Mouse (Mus musculus): ENCODE data around the gene Pik3ip1. TPM values are rescaled to one million over a fixed set of nuclear protein-coding genes. Genes with fewer than 3 reads are reported as not detected.
A peak's percentile ranks its signal among the peaks of the same experiment; 100 is the strongest.

Pik3ip1 gene
- total RNA-seq, 2 experiments from 2014 or later: 41.6 to 46.5 TPM

DNA sequence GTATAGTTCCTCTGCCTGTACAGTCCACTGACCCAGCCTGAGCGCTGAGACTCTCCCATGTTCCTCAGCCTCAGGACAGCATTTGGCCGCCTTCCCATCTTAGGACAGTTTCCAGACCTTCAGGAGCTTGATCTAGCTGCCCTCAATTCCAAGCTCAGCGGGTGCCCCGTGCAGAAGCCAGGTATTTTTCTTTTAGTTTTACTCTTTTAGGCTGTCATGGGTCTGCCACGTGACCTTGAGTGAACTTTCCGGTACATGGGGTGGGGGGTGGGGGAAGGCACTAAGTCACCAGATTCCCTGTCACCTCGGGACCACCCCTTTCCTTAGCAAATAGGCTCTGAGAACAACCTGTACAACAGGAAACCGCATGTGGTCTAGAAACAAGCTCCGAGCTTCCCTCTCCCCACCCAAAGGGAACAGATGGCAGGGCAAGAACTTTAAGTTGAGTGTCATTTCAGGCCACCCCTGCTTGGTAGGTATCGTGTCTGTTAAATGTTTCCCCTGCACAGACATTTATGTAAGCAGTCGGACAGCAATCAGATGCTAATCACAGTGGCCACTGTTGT is 5.5 kb downstream of the Pik3ip1 start:
- no peak for DNase-seq (ENCODE audit: low spot score in 2 of 2)

DNA sequence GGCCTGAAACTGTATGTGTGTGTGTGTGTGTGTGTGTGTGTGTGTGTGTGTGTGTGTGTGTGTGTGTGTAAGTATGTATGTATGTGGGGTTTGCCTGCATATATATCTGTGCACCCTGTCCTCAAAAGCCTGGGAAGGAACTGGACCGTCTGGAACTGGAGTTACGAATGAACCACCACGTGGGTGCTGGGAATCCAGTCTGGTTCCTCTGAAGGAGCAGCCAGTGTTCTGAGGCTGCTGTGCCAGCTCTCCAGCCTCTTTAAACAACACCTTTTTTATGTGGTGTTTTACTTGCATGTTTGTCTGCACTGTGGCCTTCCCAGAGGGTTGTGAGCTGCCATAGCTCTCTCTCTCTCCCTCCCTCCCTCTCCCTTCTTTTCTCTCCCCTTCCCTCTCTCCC is 6.4 kb downstream of the Pik3ip1 start:
- DNase-seq (ENCODE audit: low spot score in 2 of 2): no peak

- DNase-seq (ENCODE audit: low spot score in 2 of 2): peak; percentile 68 to 76
Observed at GRCm38 (mm10) chr11:3337173-3337955, 7.2 kb downstream of the Pik3ip1 start.

DNA sequence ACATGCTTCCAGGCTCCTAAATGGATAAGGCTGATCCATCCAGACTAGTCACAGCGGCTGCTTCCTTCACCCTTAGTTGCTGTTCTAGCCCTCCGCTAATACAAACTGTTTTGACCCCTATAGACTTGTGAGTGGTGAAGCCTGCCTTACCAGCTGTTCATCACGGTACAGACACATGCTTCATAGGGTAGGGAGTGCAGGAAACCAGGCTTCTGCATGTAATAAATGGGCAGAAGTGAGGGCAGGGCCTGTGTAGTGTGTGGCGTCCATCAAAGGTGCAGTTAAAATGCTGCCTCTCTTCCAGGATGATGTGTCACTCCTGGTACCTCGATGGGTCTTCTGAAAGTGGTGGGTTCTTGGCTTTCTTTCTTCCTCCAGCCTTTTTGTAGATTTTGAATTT is 7.8 kb downstream of the Pik3ip1 start:
- no peak for DNase-seq (ENCODE audit: low spot score in 2 of 2)

- DNase-seq (ENCODE audit: low spot score in 2 of 2): no peak
Observed at GRCm38 (mm10) chr11:3341476-3341875, 11.3 kb downstream of the Pik3ip1 start.

DNA sequence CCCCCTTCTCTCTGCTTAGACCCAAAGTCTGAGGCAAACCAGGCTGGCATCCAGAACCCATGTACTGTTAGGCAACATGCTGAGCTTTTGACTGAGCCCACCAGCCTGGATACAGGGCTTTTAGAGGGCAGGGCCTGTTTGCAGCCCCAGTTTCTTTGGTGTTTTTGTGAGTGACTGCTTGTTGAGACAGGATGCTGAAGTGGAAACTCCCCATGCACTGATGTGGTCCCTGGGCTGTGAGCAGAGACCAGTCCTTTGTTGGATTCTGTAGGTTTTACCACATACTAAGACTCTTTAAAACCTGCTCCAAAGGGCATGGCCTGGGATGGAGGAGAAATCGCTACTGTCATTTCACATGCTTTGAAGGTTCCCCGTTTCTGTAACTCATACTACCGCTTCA is 14.7 kb downstream of the Pik3ip1 start:
- DNase-seq (ENCODE audit: low spot score in 2 of 2): no peak

DNA sequence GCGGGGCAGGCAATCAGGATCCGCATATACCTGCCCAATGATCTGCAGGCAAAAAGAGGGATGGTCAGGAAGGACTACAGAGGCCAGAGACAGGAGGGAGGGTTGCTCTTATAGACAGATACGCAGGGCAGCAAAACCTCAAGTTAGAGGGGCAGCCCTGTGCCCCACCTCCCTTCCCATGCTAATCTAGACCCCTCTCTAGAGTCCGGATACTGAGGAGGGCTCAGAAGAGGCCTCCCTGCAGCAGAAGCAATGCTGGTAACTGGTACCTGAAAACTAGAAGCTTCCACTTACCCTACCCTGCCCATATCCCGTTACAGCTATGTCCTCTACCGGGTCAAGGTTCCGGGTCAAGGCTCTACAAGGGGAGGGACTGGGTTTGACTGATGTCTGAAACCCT is 16.1 kb downstream of the Pik3ip1 start:
- no peak for DNase-seq (ENCODE audit: low spot score in 2 of 2)

- DNase-seq (ENCODE audit: low spot score in 2 of 2): peak; percentile 58 to 89
Observed at GRCm38 (mm10) chr11:3347091-3347834, 17.1 kb downstream of the Pik3ip1 start.

- no peak for DNase-seq (ENCODE audit: low spot score in 2 of 2)
Observed at GRCm38 (mm10) chr11:3347835-3348195, 17.6 kb downstream of the Pik3ip1 start.

DNA sequence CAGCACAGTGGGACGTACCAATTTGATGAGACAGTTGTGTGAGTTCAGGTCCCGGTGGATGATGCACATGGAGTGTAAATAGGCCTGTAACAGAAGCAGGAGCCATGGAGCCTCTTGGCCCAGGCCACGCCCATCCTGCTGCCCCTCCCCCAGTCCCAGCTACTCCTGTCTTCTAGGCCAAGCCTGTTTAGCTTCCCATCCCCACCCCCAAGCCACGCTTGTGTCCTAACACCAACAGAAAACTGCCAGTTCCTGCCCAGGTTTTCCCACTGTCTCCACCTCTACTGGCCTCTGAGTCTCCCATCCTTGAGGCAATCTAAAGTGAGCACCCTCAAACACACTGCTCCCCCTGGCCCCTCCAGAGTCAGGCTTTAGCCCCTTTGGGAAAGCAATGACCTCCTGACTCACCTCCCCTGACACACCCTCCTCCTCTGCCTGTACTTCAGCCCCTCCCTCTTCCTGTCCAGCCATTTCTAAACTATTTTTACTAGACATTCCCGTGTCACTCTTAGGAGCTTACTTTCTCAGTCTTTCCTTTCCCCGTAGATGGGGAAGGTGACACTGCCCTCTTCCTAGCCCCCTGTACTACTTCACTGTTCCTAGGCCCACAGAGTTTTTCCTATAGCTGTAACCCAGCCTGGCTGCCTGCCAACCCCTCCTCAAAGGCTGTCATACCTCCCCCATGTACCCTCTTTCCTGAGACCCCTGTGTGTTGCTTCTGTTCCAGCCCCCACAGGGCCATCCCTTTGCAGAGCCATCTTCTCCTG is 18.6 kb downstream of the Pik3ip1 start:
- DNase-seq (ENCODE audit: low spot score in 2 of 2): no peak

DNA sequence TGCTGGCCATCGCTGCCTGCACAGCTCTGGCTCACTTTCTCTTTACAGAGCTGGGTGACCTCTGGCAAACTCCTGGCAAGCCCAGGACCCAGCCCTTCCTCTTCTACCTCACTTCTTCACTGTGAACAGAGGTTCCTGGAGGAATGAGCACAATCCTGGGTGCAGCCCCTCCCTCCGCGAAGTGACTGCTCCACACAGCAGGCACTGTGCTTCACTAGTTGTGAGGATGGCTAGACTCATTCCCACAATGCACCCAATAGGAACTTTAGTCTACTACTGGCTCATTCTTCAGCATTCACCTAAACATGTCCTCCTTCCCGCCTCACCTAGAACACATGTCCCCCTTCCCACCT is 19.1 kb downstream of the Pik3ip1 start:
- DNase-seq (ENCODE audit: low spot score in 2 of 2): no peak

- no peak for DNase-seq (ENCODE audit: low spot score in 2 of 2)
Observed at GRCm38 (mm10) chr11:3352131-3352530, 21.9 kb downstream of the Pik3ip1 start.

GRCm38 (mm10) chr11:3352990-3353585 is 22.9 kb downstream of the Pik3ip1 start:
- no peak for DNase-seq (ENCODE audit: low spot score in 2 of 2)

DNA sequence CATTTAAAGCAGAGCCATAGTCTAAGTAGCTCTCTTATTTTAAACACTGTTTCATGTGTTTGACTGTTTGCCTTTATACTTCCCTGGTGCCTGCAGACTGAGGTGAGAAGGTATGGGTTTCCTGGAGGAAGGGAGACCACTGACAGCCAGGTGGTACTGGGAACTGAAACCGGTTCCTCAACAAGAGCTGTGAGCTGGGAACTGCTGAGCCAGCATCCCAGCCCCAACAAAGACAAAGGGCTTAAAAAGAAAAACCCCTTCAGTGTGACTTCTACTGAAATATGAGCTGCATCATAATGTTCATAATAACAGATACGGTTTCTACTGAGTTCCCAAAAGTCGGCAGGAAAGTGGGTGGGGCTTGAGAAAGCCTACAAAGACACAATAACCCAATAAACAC is 32.7 kb downstream of the Pik3ip1 start:
- no peak for DNase-seq (ENCODE audit: low spot score in 2 of 2)

- DNase-seq (ENCODE audit: low spot score in 2 of 2): no peak
Observed at GRCm38 (mm10) chr11:3366411-3366810, 36.2 kb downstream of the Pik3ip1 start.

DNA sequence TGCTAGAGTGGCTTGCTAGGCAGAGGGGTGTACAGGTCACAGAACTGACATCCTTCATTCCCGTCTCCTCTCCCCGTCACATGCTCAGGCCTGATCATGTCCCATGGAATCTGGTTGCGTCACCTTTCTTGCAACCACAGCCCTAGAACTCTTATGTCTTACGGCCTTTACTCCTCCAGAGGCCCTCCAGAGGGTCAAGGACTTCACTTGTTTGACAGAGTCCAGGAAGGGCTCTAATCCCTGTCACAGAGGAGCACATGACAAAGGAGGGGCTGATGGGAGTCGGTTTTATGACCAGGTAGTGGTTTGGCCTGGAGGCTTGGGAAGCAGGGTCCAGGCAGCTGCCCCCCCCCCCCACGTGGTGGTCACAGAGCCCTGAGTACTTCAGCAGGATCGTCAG is 38.8 kb downstream of the Pik3ip1 start:
- DNase-seq (ENCODE audit: low spot score in 2 of 2): no peak

DNA sequence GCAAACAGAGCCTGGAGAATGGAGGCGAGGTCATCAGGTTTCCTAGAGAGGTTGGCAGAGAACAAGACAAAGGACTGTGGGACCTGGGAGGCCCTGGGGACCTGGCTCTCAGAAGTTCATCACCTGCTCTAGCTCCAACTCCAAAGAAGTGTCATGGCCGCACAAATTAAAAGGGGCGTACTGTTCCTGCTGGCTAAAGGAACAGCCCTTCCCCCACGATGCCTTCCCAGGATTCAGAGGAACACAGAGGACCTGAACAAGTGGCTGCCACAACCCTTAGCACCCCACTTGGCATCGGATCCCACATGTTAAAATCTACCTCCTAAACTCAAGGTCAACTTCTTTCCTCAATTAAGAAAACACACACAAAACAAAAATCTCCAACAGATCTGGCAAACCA is 39.2 kb downstream of the Pik3ip1 start:
- DNase-seq (ENCODE audit: low spot score in 2 of 2): no peak

DNA sequence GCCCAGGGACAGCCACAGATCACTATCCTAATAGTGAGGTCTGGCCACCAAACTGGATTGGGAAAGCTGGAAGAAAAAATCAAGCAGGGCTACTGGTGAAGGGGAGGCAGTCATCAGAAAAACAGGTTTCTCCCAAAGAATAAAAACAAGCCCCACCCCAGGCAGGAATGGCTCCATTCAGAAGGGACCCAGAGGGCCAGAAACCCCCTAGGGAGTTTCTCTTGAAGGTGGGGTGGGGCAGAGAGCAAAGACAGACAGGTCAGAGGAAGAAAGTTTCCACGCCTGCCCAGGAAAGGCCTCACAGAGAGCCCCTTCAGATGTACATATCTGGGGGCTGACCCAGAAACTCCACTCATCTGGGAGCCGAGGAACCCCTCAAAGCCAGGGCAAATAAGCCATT is 40.0 kb downstream of the Pik3ip1 start:
- no peak for DNase-seq (ENCODE audit: low spot score in 2 of 2)

DNA sequence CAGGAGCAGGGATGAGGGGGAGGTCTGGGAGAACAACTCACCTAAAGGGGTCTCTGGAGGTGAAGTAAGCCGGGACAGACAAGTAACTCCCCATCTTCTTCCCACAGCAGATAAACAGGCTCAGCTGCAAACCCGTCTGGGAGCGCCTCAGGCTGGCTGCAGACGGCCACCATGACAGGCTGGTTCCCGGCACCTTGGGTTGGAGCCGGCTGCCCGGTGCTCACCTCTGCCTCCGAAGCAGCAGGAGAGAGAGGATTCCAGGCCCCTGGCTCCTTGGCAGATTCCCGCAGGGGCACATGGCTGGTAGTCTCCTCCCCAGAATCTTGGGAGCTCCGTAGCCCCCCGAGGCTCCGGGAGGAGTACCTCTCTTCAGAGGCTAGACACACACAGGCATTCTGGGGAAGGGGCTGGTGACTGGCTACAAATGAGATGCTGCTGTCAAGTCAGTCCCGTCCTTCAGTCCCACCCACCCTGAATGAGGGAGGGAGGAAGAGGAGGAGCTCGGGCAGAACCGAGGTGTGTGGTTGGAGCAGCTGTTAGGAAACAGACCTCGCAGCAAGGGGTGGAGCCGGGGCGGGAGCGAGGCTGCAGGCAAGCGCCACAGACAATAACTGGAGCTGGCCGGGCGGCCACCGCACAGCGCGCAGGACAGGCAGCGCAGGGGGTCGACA is 40.9 kb downstream of the Pik3ip1 start:
- DNase-seq (ENCODE audit: low spot score in 2 of 2): peak; percentile 83 to 86

- no peak for DNase-seq (ENCODE audit: low spot score in 2 of 2)
Observed at GRCm38 (mm10) chr11:3371599-3372295, 41.5 kb downstream of the Pik3ip1 start.
